Mouse (Mus musculus) fat pad, adult 2 months (tissue): Measurements from ENCODE around the gene Psmc2.
A peak's percentile ranks its signal among the peaks of the same experiment; 100 is the strongest.

Experiments used
- DNase-seq: peaks from one replicate; pipeline ENCODE4 v3.0.0-alpha.2; 2011; ENCODE audit warnings: low read depth, low spot score; ENCODE audit errors: extremely low read depth

Gene Psmc2

GRCm38 (mm10) chr5:21785053-21785452, at the start of gene Psmc2, which contains the start of gene Dnajc2:
Psmc2 (plus strand) TSS chr5:21785283.
Dnajc2 (minus strand) TSS chr5:21785251.
- DNase-seq = peak; percentile 30

DNA sequence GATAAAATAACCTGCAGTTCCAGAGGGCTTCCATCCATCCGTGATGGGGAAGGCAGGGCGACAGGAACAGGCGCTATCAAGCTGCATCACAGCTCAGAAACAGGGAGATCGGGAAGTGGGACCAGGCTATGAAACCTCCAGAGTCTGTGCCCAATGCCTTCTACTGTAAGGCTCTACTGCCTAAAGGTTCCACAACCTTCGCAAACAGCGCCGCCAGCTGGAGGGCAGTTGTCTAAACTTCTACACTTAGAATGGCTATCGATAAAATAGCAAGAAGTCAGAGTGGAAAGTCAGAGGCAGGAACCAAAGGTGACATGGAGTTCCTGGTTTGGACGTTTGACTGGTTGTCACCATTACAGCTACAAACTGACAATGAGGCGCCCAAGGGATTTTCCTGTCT, 49.5 kb upstream of the Psmc2 start:
- no peak for DNase-seq

DNA sequence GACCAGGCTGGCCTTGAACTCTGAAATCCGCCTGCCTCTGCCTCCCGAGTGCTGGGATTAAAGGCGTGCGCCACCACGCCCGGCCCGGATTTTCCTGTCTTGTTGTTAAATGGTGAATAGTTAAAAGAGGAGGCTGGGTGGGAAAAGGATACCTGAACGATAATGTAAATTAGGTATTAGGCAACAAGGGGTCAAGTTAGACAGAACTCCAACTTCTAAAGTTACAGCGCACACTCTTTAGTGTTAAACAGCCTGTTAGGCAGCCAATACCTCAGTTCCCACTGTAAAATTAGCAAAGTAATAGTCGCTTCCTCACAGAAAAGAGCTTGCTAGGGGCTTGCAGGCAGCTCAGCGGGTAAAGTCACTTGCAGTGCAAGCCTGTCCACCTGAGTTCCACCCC, 49.0 kb upstream of the Psmc2 start:
- DNase-seq = no peak

DNA sequence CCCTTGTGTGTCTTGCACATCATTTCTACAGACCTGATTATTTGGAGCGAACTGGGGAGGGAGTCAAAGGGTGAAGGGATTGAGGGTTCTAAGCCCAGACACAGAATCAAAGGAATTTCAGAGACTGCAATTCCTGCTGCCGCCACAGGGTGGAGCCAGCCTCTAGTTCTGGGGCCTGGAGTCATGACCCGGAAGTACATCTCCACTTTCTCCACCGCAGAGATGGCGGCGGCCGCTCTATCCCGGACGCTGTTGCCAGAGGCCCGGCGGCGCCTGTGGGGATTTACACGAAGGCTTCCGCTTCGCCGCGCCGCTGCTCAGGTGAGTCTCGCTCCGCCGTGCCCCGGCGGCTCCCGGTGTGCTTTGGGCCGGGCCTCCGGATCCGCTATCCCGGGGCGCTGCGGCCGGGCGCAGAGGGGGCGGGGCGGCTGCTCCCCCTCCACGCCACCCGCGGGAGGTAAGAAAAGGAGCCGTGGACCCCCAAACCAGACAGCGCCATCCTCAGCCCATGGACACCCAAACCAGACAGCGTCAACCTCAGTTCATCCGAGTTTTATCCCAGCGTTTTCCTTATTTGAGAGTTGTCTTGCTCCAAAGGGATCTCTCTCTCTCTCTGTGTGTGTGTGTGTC, 48.0 kb upstream of the Psmc2 start, which contains the start of gene Pmpcb:
TSS of gene Pmpcb (plus strand) at position 186 of the 630 bp plus-strand sequence.
- no peak for DNase-seq

GRCm38 (mm10) chr5:21737620-21738019, 47.5 kb upstream of the Psmc2 start:
- no peak for DNase-seq

DNA sequence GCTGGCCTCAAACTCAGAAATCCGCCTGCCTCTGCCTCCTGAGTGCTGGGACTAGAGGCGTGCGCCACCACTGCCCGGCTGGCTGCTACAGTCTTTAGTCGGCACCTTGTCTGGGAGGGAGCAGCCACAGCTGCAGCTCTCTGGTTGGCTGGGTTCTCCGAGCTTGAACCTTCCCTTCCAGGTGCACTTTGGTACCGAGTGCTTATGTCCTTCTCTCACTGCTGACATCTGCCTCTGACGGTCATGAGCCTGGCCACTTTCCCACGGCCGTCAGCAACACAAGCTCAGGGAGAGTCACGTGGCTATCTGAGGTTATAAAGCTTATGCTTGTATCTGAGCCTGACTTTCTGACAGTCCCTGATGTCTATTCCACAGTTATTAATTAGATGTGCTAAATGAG, 46.0 kb upstream of the Psmc2 start:
- no peak for DNase-seq

GRCm38 (mm10) chr5:21739881-21740280, 45.2 kb upstream of the Psmc2 start:
- DNase-seq = no peak

- DNase-seq = no peak
Measured at GRCm38 (mm10) chr5:21743606-21744005, 41.5 kb upstream of the Psmc2 start.

GRCm38 (mm10) chr5:21744651-21745050, 40.4 kb upstream of the Psmc2 start:
- DNase-seq = no peak

- no peak for DNase-seq
Measured at GRCm38 (mm10) chr5:21745966-21746365, 39.1 kb upstream of the Psmc2 start.

GRCm38 (mm10) chr5:21768506-21768905, 16.6 kb upstream of the Psmc2 start:
- no peak for DNase-seq

DNA sequence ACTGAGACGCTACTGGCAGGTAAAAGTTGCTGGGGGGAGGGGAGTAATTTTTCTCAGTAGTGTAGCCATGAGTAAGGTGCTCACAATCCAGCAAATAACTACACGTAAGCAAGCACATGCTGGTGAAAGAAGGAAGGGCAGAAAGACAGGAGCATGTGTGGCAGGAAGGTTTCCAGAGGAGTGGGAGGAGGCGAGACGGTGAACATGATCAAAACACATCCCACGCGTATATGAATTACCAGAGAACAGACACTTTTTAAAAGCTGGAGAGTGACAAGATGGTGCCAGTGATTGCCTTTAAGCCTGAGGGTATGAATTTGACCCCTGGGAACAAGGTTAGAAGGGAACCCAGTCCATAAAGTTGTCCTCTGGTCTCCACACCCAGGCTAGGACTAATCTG, 15.2 kb upstream of the Psmc2 start:
- no peak for DNase-seq

DNA sequence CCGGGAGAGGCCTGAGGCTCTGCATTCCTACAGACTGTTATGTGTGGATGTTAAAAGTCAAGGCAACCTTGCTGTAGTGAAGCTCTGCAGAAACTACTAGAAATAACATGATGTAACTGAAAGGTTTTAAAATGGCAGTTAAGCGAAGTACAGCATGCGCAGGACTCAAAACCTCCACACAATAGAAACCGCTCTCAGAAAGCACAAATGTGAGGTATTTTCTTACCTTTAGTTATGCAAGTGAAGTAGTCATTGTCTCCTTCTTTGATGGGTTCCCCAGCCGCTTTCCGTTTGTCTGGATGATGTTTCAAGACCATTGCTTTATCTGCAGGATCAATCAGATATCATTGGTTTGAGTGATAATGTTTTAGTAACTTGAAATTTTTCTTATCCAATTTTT, 8.6 kb upstream of the Psmc2 start:
- no peak for DNase-seq

- DNase-seq = no peak
Measured at GRCm38 (mm10) chr5:21784161-21785052, 676 bp upstream of the Psmc2 start.

DNA sequence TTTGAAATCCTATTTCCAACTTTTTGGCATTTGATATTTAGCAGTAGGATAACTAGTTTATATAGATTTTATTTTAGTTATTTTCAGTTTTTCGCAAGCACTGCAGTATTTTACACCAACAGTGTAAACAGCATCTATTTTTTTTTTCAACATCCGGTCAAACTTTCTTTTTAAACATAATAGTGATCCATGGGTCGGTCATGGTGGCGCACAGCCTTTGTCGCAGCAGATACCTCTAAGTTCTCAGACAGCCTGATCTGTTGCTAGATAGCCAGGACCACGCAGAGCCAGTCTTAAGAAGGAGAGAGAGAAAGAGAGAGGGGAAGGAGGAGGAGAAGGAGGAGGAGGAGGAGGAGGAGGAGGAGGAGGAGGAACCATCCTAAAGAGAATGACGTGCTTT, 693 bp downstream of the Psmc2 start:
- DNase-seq = no peak

GRCm38 (mm10) chr5:21786258-21787185, 1.4 kb downstream of the Psmc2 start:
- DNase-seq = peak; percentile 21

DNA sequence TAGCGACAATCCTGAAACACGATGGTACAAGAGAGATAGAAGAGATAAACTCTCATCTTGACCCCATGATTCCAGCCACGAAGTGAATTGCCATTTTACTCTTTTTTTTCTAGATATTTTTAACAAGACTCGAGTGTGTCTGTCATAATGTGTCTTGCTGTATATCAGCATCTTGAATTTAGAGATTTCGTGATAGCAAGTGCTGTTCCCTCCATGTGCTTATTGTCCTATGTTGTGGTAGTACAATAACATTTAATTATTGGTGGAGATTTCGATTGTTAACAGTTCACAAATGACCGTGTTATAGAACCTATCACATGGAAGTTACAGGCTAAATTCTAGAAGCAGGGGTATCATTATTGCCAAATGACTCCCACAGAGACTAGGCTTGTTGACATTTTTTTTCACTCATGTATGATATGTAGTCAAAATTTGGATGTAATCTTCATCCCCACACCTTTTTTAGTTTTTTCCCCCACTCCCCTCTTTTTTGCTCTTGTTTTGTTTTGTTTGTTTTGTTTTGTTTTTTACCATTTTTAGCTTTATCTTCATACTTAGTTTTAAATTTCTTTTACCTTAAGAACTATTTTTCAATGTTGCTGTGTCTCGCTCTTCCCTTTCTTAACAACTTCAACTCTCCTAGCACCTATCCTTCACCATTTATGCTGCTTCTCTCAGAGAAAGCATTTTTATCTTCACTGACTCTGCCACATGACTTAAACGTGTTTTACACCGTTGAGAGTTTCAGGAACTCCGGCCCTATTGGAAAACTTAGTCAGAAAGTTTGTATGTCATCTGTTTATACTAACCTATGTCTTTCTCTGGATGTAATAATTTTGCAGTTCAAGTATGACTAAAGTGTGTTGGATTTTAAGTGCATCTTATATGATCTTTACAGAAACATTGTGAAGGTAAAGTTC, 2.4 kb downstream of the Psmc2 start:
- DNase-seq = no peak

- no peak for DNase-seq
Measured at GRCm38 (mm10) chr5:21789061-21789460, 4.0 kb downstream of the Psmc2 start.

DNA sequence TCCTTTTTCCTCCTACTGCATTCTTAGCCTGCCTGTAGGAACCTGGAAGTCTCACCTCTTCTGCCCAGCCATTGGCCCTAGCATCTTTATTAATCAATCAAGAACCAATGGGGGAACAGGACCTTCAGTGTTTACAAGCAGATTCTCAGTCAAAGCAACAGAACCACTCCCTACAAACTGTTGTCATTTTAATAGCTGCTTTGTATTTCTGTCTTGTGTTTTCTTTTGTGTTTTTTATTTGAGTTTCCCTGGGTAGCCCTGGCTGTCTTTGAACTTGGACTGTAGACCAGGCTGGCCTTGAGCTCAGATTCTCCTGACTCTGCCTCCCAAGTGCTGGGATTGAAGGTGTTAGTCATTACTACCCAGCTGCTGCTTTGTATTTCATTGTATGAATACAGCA, 7.1 kb downstream of the Psmc2 start:
- no peak for DNase-seq

- DNase-seq = no peak
Measured at GRCm38 (mm10) chr5:21802907-21803306, 17.8 kb downstream of the Psmc2 start.
